Mouse (Mus musculus): ENCODE measurements around the gene Rsph10b. TPM values are rescaled to one million over a fixed set of nuclear protein-coding genes. Genes with fewer than 3 reads are reported as not detected.

Gene Rsph10b
- polyA plus RNA-seq, 1 experiment: 4.4 TPM

- H3K27ac ChIP-seq (ENCODE audit: insufficient read depth, low read length): no peak overlapping the region
- H3K27me3 ChIP-seq (ENCODE audit: control insufficient read depth, insufficient read depth, low read length, poor library complexity, severe bottlenecking): no peaks in the 10 kb centered on the region
- H3K4me1 ChIP-seq (ENCODE audit: control insufficient read depth, insufficient read depth, low read length): no peaks in the 10 kb centered on the region
- H3K4me3 ChIP-seq (ENCODE audit: low read depth, low read length): no peak overlapping the region
- H3K36me3 ChIP-seq (ENCODE audit: control insufficient read depth, insufficient read depth, low read length, poor library complexity, severe bottlenecking): no peaks in the 10 kb centered on the region
- TF ChIP-seq CTCF (IDR thresholded peaks at IDR 0.05; ENCODE audit: low read depth, low read length) (no peak), POLR2A (IDR thresholded peaks at IDR 0.05; ENCODE audit: insufficient read depth, low read length) (no peak), EP300 (IDR thresholded peaks at IDR 0.05; ENCODE audit: insufficient read depth, low read depth, low read length) (no peak)
- no peak overlapping the region for H3K9ac ChIP-seq (ENCODE audit: low read depth, poor library complexity, severe bottlenecking)
- H3K9me3 ChIP-seq (replicated peaks; ENCODE audit: control insufficient read depth, insufficient read depth, low read length, poor library complexity, severe bottlenecking): no peaks in the 10 kb centered on the region
Observed at GRCm38 (mm10) chr5:143976726-143977431, 44.0 kb downstream of the Rsph10b start.

- H3K9ac ChIP-seq (ENCODE audit: low read depth, poor library complexity, severe bottlenecking): no peak overlapping the region
- no peak for TF ChIP-seq CTCF (IDR thresholded peaks at IDR 0.05; ENCODE audit: low read depth, low read length)
- no peak for TF ChIP-seq EP300 (IDR thresholded peaks at IDR 0.05; ENCODE audit: insufficient read depth, low read depth, low read length)
- TF ChIP-seq POLR2A (IDR thresholded peaks at IDR 0.05; ENCODE audit: insufficient read depth, low read length): no peak
Observed at GRCm38 (mm10) chr5:143980858-143981257, 48.0 kb downstream of the Rsph10b start.

DNA sequence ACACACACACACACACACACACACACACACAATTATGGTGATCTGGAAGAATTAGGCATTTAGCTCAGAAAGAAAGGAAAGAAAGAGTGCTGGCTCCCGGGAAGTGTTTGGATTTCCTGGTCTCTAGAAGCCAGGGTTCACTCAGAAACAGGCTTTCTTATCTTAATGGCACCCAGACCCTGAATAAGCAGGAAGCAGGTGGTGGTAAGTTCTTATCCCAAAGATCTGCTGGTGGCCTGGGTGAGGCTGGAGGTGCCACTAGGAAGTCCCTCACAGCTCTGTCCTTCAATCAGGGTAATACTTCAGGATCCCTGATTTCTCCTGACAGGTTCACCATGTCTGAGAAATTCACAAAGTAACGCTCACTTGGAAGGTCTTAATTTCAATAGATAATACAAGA lies 49.5 kb downstream of the Rsph10b start:
- Histone ChIP-seq H3K9me3 (replicated peaks; ENCODE audit: control insufficient read depth, insufficient read depth, low read length, poor library complexity, severe bottlenecking) (no peaks in the 10 kb centered on the region), H3K4me3 (ENCODE audit: low read depth, low read length) (no peak overlapping the region), H3K36me3 (ENCODE audit: control insufficient read depth, insufficient read depth, low read length, poor library complexity, severe bottlenecking) (peaks cover 4% of the 10 kb centered on the region), H3K9ac (ENCODE audit: low read depth, poor library complexity, severe bottlenecking) (no peak overlapping the region), H3K27me3 (ENCODE audit: control insufficient read depth, insufficient read depth, low read length, poor library complexity, severe bottlenecking) (no peaks in the 10 kb centered on the region), H3K4me1 (ENCODE audit: control insufficient read depth, insufficient read depth, low read length) (peaks cover 1% of the 10 kb centered on the region), H3K27ac (ENCODE audit: insufficient read depth, low read length) (no peak overlapping the region)
- no peak for TF ChIP-seq POLR2A (IDR thresholded peaks at IDR 0.05; ENCODE audit: insufficient read depth, low read length)
- no peak for TF ChIP-seq CTCF (IDR thresholded peaks at IDR 0.05; ENCODE audit: low read depth, low read length)
- TF ChIP-seq EP300 (IDR thresholded peaks at IDR 0.05; ENCODE audit: insufficient read depth, low read depth, low read length): no peak

More at GRCm38 (mm10) chr5:143980858-143981257, 48.0 kb downstream of the Rsph10b start:
- Histone ChIP-seq H3K4me3 (ENCODE audit: low read depth, low read length) (no peak overlapping the region), H3K9me3 (replicated peaks; ENCODE audit: control insufficient read depth, insufficient read depth, low read length, poor library complexity, severe bottlenecking) (no peaks in the 10 kb centered on the region), H3K36me3 (ENCODE audit: control insufficient read depth, insufficient read depth, low read length, poor library complexity, severe bottlenecking) (no peaks in the 10 kb centered on the region), H3K4me1 (ENCODE audit: control insufficient read depth, insufficient read depth, low read length) (peaks cover 1% of the 10 kb centered on the region), H3K27ac (ENCODE audit: insufficient read depth, low read length) (no peak overlapping the region), H3K27me3 (ENCODE audit: control insufficient read depth, insufficient read depth, low read length, poor library complexity, severe bottlenecking) (no peaks in the 10 kb centered on the region)

DNA sequence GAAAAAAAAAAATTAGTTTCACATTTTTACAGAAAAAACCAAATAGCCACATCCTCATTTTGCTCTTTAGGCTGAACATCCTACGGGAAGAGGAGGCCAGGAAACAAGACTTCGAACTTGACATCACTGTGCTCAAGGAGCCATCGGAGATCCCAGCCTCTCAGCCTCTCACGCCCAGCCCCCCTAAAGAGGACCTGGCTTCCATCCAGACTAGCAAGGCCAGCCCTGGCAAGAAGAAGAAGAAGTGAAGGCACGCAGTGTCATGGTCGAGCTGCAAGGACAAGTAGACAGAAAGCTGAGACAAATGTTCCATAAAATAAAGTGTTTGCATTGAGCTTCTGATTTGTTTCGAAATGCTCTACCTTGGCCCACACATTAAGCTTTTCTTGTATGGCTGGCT lies 52.5 kb downstream of the Rsph10b start:
- peaks cover 1% of the 10 kb centered on the region for H3K4me1 ChIP-seq (ENCODE audit: control insufficient read depth, insufficient read depth, low read length)
- H3K4me3 ChIP-seq (ENCODE audit: low read depth, low read length): no peak overlapping the region
- H3K27me3 ChIP-seq (ENCODE audit: control insufficient read depth, insufficient read depth, low read length, poor library complexity, severe bottlenecking): no peaks in the 10 kb centered on the region
- H3K9ac ChIP-seq (ENCODE audit: low read depth, poor library complexity, severe bottlenecking): no peak overlapping the region
- TF ChIP-seq POLR2A (IDR thresholded peaks at IDR 0.05; ENCODE audit: insufficient read depth, low read length) (no peak), EP300 (IDR thresholded peaks at IDR 0.05; ENCODE audit: insufficient read depth, low read depth, low read length) (no peak), CTCF (IDR thresholded peaks at IDR 0.05; ENCODE audit: low read depth, low read length) (no peak)
- peaks cover 18% of the 10 kb centered on the region for H3K36me3 ChIP-seq (ENCODE audit: control insufficient read depth, insufficient read depth, low read length, poor library complexity, severe bottlenecking)
- H3K27ac ChIP-seq (ENCODE audit: insufficient read depth, low read length): no peak overlapping the region
- no peaks in the 10 kb centered on the region for H3K9me3 ChIP-seq (replicated peaks; ENCODE audit: control insufficient read depth, insufficient read depth, low read length, poor library complexity, severe bottlenecking)

GRCm38 (mm10) chr5:143987596-143987995 lies 54.8 kb downstream of the Rsph10b start:
- Histone ChIP-seq H3K27me3 (ENCODE audit: control insufficient read depth, insufficient read depth, low read length, poor library complexity, severe bottlenecking) (no peaks in the 10 kb centered on the region), H3K9ac (ENCODE audit: low read depth, poor library complexity, severe bottlenecking) (no peak overlapping the region), H3K4me3 (ENCODE audit: low read depth, low read length) (no peak overlapping the region), H3K27ac (ENCODE audit: insufficient read depth, low read length) (no peak overlapping the region), H3K9me3 (replicated peaks; ENCODE audit: control insufficient read depth, insufficient read depth, low read length, poor library complexity, severe bottlenecking) (no peaks in the 10 kb centered on the region), H3K36me3 (ENCODE audit: control insufficient read depth, insufficient read depth, low read length, poor library complexity, severe bottlenecking) (peaks cover 37% of the 10 kb centered on the region), H3K4me1 (ENCODE audit: control insufficient read depth, insufficient read depth, low read length) (no peaks in the 10 kb centered on the region)
- TF ChIP-seq POLR2A (IDR thresholded peaks at IDR 0.05; ENCODE audit: insufficient read depth, low read length) (no peak), CTCF (IDR thresholded peaks at IDR 0.05; ENCODE audit: low read depth, low read length) (no peak), EP300 (IDR thresholded peaks at IDR 0.05; ENCODE audit: insufficient read depth, low read depth, low read length) (no peak)

DNA sequence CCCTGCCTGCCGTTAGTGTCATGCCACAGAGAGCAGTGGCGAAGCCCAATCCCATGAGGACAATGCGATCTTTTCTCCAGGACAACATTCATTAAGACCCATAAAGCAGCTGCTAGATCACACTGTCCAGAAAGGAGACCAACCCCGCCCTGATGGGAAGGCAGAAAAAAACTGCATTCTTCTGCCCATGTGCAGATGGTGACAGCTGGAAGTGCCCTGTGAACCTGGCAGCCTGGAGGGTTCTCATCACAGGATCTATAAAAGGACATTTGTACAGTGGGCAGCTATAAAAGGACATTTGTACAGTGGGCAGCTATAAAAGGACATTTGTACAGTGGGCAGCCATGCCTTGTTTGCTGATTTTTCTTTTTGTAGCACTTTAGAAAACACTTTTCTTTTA lies 56.2 kb downstream of the Rsph10b start:
- H3K9ac ChIP-seq (ENCODE audit: low read depth, poor library complexity, severe bottlenecking): no peak overlapping the region
- no peaks in the 10 kb centered on the region for H3K4me1 ChIP-seq (ENCODE audit: control insufficient read depth, insufficient read depth, low read length)
- no peaks in the 10 kb centered on the region for H3K9me3 ChIP-seq (replicated peaks; ENCODE audit: control insufficient read depth, insufficient read depth, low read length, poor library complexity, severe bottlenecking)
- peaks cover 37% of the 10 kb centered on the region for H3K36me3 ChIP-seq (ENCODE audit: control insufficient read depth, insufficient read depth, low read length, poor library complexity, severe bottlenecking)
- H3K4me3 ChIP-seq (ENCODE audit: low read depth, low read length): no peak overlapping the region
- TF ChIP-seq POLR2A (IDR thresholded peaks at IDR 0.05; ENCODE audit: insufficient read depth, low read length): no peak
- no peak for TF ChIP-seq EP300 (IDR thresholded peaks at IDR 0.05; ENCODE audit: insufficient read depth, low read depth, low read length)
- no peak for TF ChIP-seq CTCF (IDR thresholded peaks at IDR 0.05; ENCODE audit: low read depth, low read length)
- no peaks in the 10 kb centered on the region for H3K27me3 ChIP-seq (ENCODE audit: control insufficient read depth, insufficient read depth, low read length, poor library complexity, severe bottlenecking)
- no peak overlapping the region for H3K27ac ChIP-seq (ENCODE audit: insufficient read depth, low read length)

All from ES-Bruce4 (cell line).